Mouse (Mus musculus) testis, adult 2 months (tissue): ENCODE measurements at regions not wholly inside any gene's neighbourhood (a gene's known extent, or its start where the extent isn't known, plus 50 kb on each side); places are given as distances from the start of the nearest gene placed in this dataset.
"Not testable (repeated sequence)": the region's sequence is repeated elsewhere in the genome, so short reads cannot be mapped to it uniquely, and the experiment has no call there.

Experiments used
- H3K27ac ChIP-seq: fragments of 200-500 bp; 2 replicates; pipeline ENCODE4 v1.5.1; 2012; ENCODE audit warnings: low read depth, low read length; ENCODE audit not compliant: control insufficient read depth, insufficient read depth
- H3K27me3 ChIP-seq: fragments of 200-500 bp; 2 replicates; pipeline ENCODE4 v1.6.1; 2012; ENCODE audit warnings: mild to moderate bottlenecking, low read length, moderate library complexity; ENCODE audit not compliant: control insufficient read depth, insufficient read depth
- H3K36me3 ChIP-seq: fragments of 200-500 bp; 2 replicates; pipeline ENCODE4 v1.6.1; 2012; ENCODE audit warnings: mild to moderate bottlenecking, low read length; ENCODE audit not compliant: control insufficient read depth, insufficient read depth
- H3K4me1 ChIP-seq: fragments of 200-500 bp; 2 replicates; pipeline ENCODE4 v1.6.1; 2012; ENCODE audit warnings: low read length; ENCODE audit not compliant: control insufficient read depth, insufficient read depth
- H3K4me3 ChIP-seq: fragments of 200-500 bp; 2 replicates; pipeline ENCODE4 v1.5.1; 2012; ENCODE audit warnings: low read depth, mild to moderate bottlenecking, low read length, moderate library complexity, mixed read lengths; ENCODE audit not compliant: control insufficient read depth
- CTCF ChIP-seq: fragments of 200-500 bp; IDR thresholded peaks from 2 replicates; pipeline ENCODE4 v1.5.1; 2012; ENCODE audit warnings: low read depth, mild to moderate bottlenecking, inconsistent platforms, low read length, moderate library complexity; ENCODE audit not compliant: control insufficient read depth, insufficient read depth, insufficient replicate concordance
- POLR2A ChIP-seq: fragments of 200-500 bp; IDR thresholded peaks from 2 replicates; pipeline ENCODE4 v1.6.1; 2012; ENCODE audit warnings: low read depth, mild to moderate bottlenecking, inconsistent platforms, low read length, moderate library complexity; ENCODE audit not compliant: control insufficient read depth

GRCm38 (mm10) chr13:3372701-3373100, 165.2 kb upstream of the Gdi2 start:
- Histone ChIP-seq H3K27me3 (no peaks in the 10 kb centered on the region), H3K36me3 (no peaks in the 10 kb centered on the region), H3K4me1 (no peaks in the 10 kb centered on the region), H3K4me3 (no peak overlapping the region), H3K27ac (no peak overlapping the region)
- TF ChIP-seq CTCF, result no peak
- TF ChIP-seq POLR2A, result no peak

GRCm38 (mm10) chr13:3373522-3374220, 164.2 kb upstream of the Gdi2 start:
- H3K27ac ChIP-seq, H3K36me3 ChIP-seq, H3K4me1 ChIP-seq, H3K4me3 ChIP-seq, H3K27me3 ChIP-seq: not testable (repeated sequence)

GRCm38 (mm10) chr13:3374796-3375195, 163.1 kb upstream of the Gdi2 start:
- TF ChIP-seq CTCF (no peak), POLR2A (no peak)
- Histone ChIP-seq H3K36me3 (no peaks in the 10 kb centered on the region), H3K27me3 (no peaks in the 10 kb centered on the region), H3K27ac (no peak overlapping the region), H3K4me3 (no peak overlapping the region), H3K4me1 (no peaks in the 10 kb centered on the region)

GRCm38 (mm10) chr13:3377801-3378200, 160.1 kb upstream of the Gdi2 start:
- H3K27me3 ChIP-seq, H3K36me3 ChIP-seq, H3K27ac ChIP-seq, H3K4me3 ChIP-seq, H3K4me1 ChIP-seq: not testable (repeated sequence)

- not testable (repeated sequence) for H3K27me3 ChIP-seq, H3K27ac ChIP-seq, H3K4me1 ChIP-seq, H3K36me3 ChIP-seq, H3K4me3 ChIP-seq
Measured at GRCm38 (mm10) chr13:3405783-3406182, 132.1 kb upstream of the Gdi2 start.

- H3K4me1 ChIP-seq, H3K4me3 ChIP-seq, H3K27ac ChIP-seq, H3K36me3 ChIP-seq, H3K27me3 ChIP-seq: not testable (repeated sequence)
Measured at GRCm38 (mm10) chr13:3406236-3407017, 131.4 kb upstream of the Gdi2 start.

- H3K36me3 ChIP-seq, H3K27me3 ChIP-seq, H3K27ac ChIP-seq, H3K4me1 ChIP-seq, H3K4me3 ChIP-seq: not testable (repeated sequence)
Measured at GRCm38 (mm10) chr13:3410281-3410680, 127.6 kb upstream of the Gdi2 start.

- TF ChIP-seq POLR2A (no peak), CTCF (no peak)
- Histone ChIP-seq H3K27me3 (no peaks in the 10 kb centered on the region), H3K4me1 (no peaks in the 10 kb centered on the region), H3K36me3 (no peaks in the 10 kb centered on the region), H3K4me3 (no peak overlapping the region), H3K27ac (no peak overlapping the region)
Measured at GRCm38 (mm10) chr13:3417026-3417425, 120.8 kb upstream of the Gdi2 start.

GRCm38 (mm10) chr13:3455374-3455773, 82.5 kb upstream of the Gdi2 start:
- H3K27ac ChIP-seq, H3K27me3 ChIP-seq, H3K4me3 ChIP-seq, H3K4me1 ChIP-seq, H3K36me3 ChIP-seq: not testable (repeated sequence)
